Mouse (Mus musculus) heart, embryonic 11.5 days (tissue): ENCODE results near the gene Cox7a2l. TPM values are rescaled to one million over a fixed set of nuclear protein-coding genes. Genes with fewer than 3 reads are reported as not detected.

ENCODE experiments used
- ATAC-seq: fragments of 200-750 bp; cut with Nextera tagmentation; replicated peaks from 2 replicates; pipeline ENCODE4 v1.8.0; 2017; ENCODE audit warnings: moderate library complexity; ENCODE audit not compliant: insufficient number of reproducible peaks, low FRiP score, low TSS enrichment
- H3K27ac ChIP-seq: fragments of 300-500 bp; sonication (generic); 2 replicates; pipeline ENCODE4 v1.5.1; 2014; ENCODE audit warnings: mild to moderate bottlenecking, low read depth, low read length
- H3K27me3 ChIP-seq: fragments of 300-500 bp; sonication (generic); 2 replicates; pipeline ENCODE4 v1.6.1; 2014; ENCODE audit warnings: mild to moderate bottlenecking, low read length, mixed read lengths; ENCODE audit not compliant: control insufficient read depth, insufficient read depth
- H3K36me3 ChIP-seq: fragments of 300-500 bp; sonication (generic); 2 replicates; pipeline ENCODE4 v1.6.1; 2014; ENCODE audit warnings: mild to moderate bottlenecking, low read length, moderate library complexity, mixed read lengths; ENCODE audit not compliant: control insufficient read depth, insufficient read depth
- H3K4me1 ChIP-seq: fragments of 300-500 bp; sonication (generic); 2 replicates; pipeline ENCODE4 v1.6.1; 2014; ENCODE audit warnings: low read length; ENCODE audit not compliant: control insufficient read depth, insufficient read depth
- H3K4me2 ChIP-seq: fragments of 300-500 bp; sonication (generic); 2 replicates; pipeline ENCODE4 v1.6.1; 2014; ENCODE audit warnings: mild to moderate bottlenecking, moderate library complexity
- H3K4me3 ChIP-seq: fragments of 300-500 bp; sonication (generic); 2 replicates; pipeline ENCODE4 v1.5.1; 2014; ENCODE audit warnings: low read depth, low read length
- H3K9ac ChIP-seq: fragments of 300-500 bp; sonication (generic); 2 replicates; pipeline ENCODE4 v1.6.1; 2014; ENCODE audit warnings: mild to moderate bottlenecking, low read depth, low read length, moderate library complexity
- H3K9me3 ChIP-seq: fragments of 300-500 bp; sonication (generic); replicated peaks from 2 replicates; pipeline ENCODE4 v1.6.1; 2016; ENCODE audit warnings: low read length; ENCODE audit not compliant: control insufficient read depth
- WGBS: fragments of 180-500 bp; shearing (Covaris S2); extraction: QIAGEN DNeasy Blood & Tissue Kit; methylation state at CpG from one replicate; pipeline ENCODE4 v1.1.7; 2014; ENCODE audit not compliant: insufficient replicate concordance; 5-methylcytosine and 5-hydroxymethylcytosine counted together
- polyA plus RNA-seq: library from polyadenylated mRNA; unstranded; fragments of >200 nt; fragmentation: Nextera tagmentation; extraction: Ambion mirVana; gene quantifications from 2 replicates; pipeline ENCODE4 v1.2.1, GENCODE M21; 2014

Gene Cox7a2l
- polyA plus RNA-seq, 1 experiment from 2014 or later, result 217 TPM

DNA sequence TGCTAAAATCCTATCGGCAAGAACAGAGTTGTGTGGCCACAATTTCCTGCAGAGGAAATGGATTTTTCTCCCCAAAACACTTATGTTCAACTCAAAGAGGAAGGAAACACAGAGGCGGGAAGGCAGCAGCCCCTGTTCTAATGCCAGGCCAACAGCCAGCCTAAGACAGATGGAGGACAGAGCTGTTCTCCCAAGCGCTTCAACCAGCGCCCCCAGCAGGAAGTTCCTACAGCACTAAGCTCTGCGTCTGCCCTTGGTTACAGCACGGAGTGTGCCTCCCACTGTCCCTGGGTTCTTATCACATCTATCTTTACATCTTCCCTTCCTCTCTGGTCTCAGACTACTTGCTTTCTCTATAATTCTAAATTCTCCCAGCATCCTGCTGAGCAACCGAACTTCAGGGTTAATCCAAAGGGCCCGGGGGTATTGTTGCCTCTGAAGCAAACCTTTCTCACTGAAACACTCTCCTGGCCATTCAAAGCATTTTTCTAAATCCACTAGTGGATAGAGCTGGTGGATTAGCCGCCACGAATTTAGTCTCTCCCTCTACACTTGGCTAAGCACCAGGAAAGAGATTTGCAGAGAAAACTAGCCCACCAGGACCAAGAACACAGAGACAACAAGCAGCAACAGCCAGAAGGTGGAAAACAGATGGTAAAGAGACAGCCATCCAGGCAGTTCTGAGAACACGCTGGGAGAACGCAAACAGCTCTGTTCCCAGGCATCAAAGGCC lies 31.5 kb upstream of the Cox7a2l start:
- no peak overlapping the region for H3K4me2 ChIP-seq
- no peak overlapping the region for H3K9ac ChIP-seq
- no peak for ATAC-seq
- no peak overlapping the region for H3K4me3 ChIP-seq
- no peaks in the 10 kb centered on the region for H3K9me3 ChIP-seq
- H3K27ac ChIP-seq, result no peak overlapping the region
- H3K36me3 ChIP-seq, result no peaks in the 10 kb centered on the region
- no peaks in the 10 kb centered on the region for H3K4me1 ChIP-seq
- peaks cover 29% of the 10 kb centered on the region for H3K27me3 ChIP-seq
- 30% methylated on average over 12 of the region's 12 CpGs for WGBS

- no peak overlapping the region for H3K4me3 ChIP-seq
- no peak overlapping the region for H3K9ac ChIP-seq
- H3K4me1 ChIP-seq, result no peaks in the 10 kb centered on the region
- H3K4me2 ChIP-seq, result no peak overlapping the region
- no peak overlapping the region for H3K27ac ChIP-seq
- H3K27me3 ChIP-seq, result peaks cover 29% of the 10 kb centered on the region
- no peaks in the 10 kb centered on the region for H3K9me3 ChIP-seq
- WGBS, result 38% methylated on average over 10 of the region's 10 CpGs
- no peak for ATAC-seq
- no peaks in the 10 kb centered on the region for H3K36me3 ChIP-seq
These were observed 30.0 kb upstream of the Cox7a2l start for GRCm38 (mm10) chr17:83547145-83547544.

DNA sequence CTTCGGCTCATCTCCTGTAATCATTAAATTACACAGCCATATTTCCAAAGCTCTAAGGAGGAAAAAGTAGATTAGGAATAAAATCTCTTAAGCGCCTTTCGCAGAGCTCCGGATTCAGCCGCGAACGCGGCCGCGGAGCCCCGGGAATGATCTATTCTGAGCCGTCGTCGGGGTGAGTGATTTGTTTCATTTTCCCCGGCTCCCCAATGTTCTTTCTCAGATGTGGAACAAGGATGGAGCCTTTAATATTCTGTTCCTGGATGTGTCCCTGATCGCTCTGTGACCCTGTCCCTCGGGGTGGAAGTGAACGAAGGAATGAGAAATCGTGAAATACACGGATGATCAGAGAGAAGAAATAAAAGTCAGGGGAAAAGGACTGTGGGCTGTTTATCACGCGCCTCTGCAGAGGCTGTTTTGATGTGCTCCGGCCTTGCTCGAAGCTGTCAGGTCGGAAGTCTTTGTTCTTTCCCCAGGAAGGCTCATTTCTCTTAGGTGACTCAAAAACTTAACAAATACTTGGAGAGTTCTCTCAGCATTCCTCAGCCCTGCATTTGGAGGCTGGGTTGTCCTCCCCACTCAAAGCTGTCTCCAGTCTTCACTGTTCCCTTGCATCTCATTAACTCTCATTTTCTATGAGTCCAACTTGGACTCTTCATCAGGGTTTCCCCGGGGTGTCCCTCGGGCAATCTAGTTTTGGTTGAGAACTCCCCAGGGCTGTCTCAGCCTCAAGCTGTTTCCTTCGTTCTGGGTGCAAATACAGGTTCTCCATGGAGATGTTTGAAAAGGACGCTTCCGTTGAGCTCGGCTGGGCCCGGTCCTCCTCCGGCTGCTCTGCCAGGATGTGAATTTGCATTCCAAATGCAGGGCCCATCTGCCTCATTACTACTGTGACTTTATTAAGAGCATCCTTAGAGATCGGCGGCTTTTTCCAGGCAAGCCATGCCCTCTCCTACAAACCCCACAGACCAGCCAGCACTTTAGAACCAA lies 28.9 kb upstream of the Cox7a2l start:
- peak overlapping the region; percentile 54 for H3K9ac ChIP-seq
- ATAC-seq, result no peak
- peaks cover 29% of the 10 kb centered on the region for H3K27me3 ChIP-seq
- no peaks in the 10 kb centered on the region for H3K9me3 ChIP-seq
- WGBS, result 9% methylated on average over 35 of the region's 35 CpGs
- H3K4me2 ChIP-seq, result peak overlapping the region; percentile 69
- no peaks in the 10 kb centered on the region for H3K4me1 ChIP-seq
- H3K36me3 ChIP-seq, result no peaks in the 10 kb centered on the region
- peak overlapping the region; percentile 48 for H3K4me3 ChIP-seq
- H3K27ac ChIP-seq, result no peak overlapping the region

GRCm38 (mm10) chr17:83545259-83545658 lies 28.1 kb upstream of the Cox7a2l start:
- Histone ChIP-seq H3K4me3 (peak overlapping the region; percentile 48; the same call in 1 of the 2 replicates), H3K36me3 (no peaks in the 10 kb centered on the region), H3K4me1 (no peaks in the 10 kb centered on the region), H3K4me2 (peak overlapping the region; percentile 69), H3K9ac (no peak overlapping the region), H3K9me3 (no peaks in the 10 kb centered on the region), H3K27me3 (peaks cover 29% of the 10 kb centered on the region), H3K27ac (no peak overlapping the region)
- 74% methylated on average over 6 of the region's 6 CpGs for WGBS
- ATAC-seq, result no peak

GRCm38 (mm10) chr17:83542424-83542823 lies 25.3 kb upstream of the Cox7a2l start:
- Histone ChIP-seq H3K4me3 (no peak overlapping the region), H3K4me1 (no peaks in the 10 kb centered on the region), H3K27me3 (peaks cover 16% of the 10 kb centered on the region), H3K9ac (no peak overlapping the region), H3K27ac (no peak overlapping the region), H3K9me3 (no peaks in the 10 kb centered on the region), H3K4me2 (no peak overlapping the region), H3K36me3 (no peaks in the 10 kb centered on the region)
- no peak for ATAC-seq
- WGBS, result 78% methylated on average over 2 of the region's 2 CpGs

DNA sequence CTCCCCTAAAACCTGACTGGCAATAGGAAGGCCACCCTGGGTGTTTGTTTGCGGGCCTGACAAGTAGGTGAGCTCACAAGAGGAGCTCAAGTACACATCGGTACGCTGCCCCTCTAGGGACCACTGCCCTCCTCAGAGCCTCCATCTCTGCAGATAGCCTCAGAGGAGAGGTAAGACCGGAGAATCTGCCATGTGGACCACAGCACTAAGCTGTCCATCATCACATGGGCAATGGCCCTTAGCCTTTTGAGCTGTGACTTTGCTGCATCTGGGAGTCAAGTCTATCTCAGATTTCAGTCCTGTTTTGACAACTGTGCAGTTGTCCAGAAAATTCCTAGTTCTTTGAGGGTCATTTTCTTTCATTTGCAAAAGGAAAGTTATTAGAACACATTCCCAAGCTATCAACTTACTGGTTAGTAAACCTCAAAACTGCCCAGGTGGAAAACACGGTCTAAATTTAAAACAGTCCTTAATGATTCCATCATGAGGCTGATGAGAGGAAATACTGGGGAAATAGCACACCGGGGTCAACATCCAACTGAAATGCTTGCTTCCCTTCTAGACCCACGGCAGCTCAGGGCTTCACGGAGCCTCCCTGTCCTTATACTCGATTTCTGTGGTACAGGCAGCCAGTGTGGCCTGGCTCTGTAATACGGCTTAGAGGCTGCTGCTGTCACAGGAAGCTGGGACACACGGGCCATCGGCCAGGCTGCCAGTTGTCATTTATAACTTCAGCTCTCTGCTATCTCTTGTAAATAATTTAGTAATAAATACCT lies 22.3 kb upstream of the Cox7a2l start:
- WGBS, result 58% methylated on average over 12 of the region's 12 CpGs
- ATAC-seq, result no peak

GRCm38 (mm10) chr17:83538694-83539093 lies 21.6 kb upstream of the Cox7a2l start:
- Histone ChIP-seq H3K36me3 (no peaks in the 10 kb centered on the region), H3K4me1 (no peaks in the 10 kb centered on the region), H3K4me2 (no peak overlapping the region), H3K27ac (no peak overlapping the region), H3K4me3 (no peak overlapping the region), H3K9me3 (peaks cover 3% of the 10 kb centered on the region), H3K27me3 (no peaks in the 10 kb centered on the region), H3K9ac (no peak overlapping the region)
- 61% methylated on average over 1 of the region's 1 CpGs for WGBS
- no peak for ATAC-seq

More for the DNA sequence above, 22.3 kb upstream of the Cox7a2l start:
- Histone ChIP-seq H3K9me3 (no peaks in the 10 kb centered on the region), H3K4me3 (no peak overlapping the region), H3K27ac (no peak overlapping the region), H3K36me3 (no peaks in the 10 kb centered on the region), H3K4me1 (no peaks in the 10 kb centered on the region), H3K9ac (no peak overlapping the region), H3K4me2 (no peak overlapping the region), H3K27me3 (0 out of 2 replicates have a peak, but pooled peaks cover 1% of the 10 kb centered on the region)

DNA sequence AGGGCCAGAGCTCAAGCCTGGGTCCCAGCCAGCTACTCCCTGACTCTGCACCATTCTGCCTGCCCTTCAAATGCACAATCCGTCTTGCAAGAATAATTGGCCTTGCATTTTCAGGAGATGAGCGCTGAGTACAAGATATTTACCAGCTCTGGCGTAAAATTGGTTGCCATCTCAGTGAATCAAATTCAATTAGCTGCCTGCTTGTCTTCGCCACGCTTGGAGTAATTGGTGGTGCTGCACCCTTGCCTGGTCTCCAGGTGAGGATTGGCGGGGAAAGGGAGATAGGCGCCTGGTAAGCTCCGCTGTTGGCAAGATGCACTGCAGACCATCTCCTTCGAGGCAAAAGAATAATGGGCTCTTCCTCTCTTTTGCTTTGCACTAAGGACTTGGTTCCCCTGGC lies 21.0 kb upstream of the Cox7a2l start:
- no peaks in the 10 kb centered on the region for H3K27me3 ChIP-seq

More for the DNA sequence above, 21.0 kb upstream of the Cox7a2l start:
- ATAC-seq, result no peak
- H3K36me3 ChIP-seq, result no peaks in the 10 kb centered on the region
- WGBS, result 76% methylated on average over 9 of the region's 9 CpGs
- H3K9ac ChIP-seq, result no peak overlapping the region
- H3K4me1 ChIP-seq, result no peaks in the 10 kb centered on the region
- peaks cover 3% of the 10 kb centered on the region for H3K9me3 ChIP-seq
- no peak overlapping the region for H3K4me2 ChIP-seq
- no peak overlapping the region for H3K4me3 ChIP-seq
- H3K27ac ChIP-seq, result no peak overlapping the region
